Mouse (Mus musculus): ENCODE measurements around the gene Map3k9. TPM values are rescaled to one million over a fixed set of nuclear protein-coding genes. Genes with fewer than 3 reads are reported as not detected.

Map3k9 gene
- polyA plus RNA-seq, 1 experiment: 6.7 TPM

- 15% methylated on average over 8 of the region's 8 CpGs for WGBS
- Histone ChIP-seq H3K4me1 (ENCODE audit: control insufficient read depth, insufficient read depth, low read length) (peaks cover 11% of the 10 kb centered on the region), H3K4me3 (replicated peaks; ENCODE audit: extremely low read depth, low read depth, low read length) (no peak overlapping the region)
- TF ChIP-seq POLR2A (IDR thresholded peaks at IDR 0.05; ENCODE audit: borderline replicate concordance, extremely low read depth, low read depth, low read length): no peak
- no peak for TF ChIP-seq CTCF (IDR thresholded peaks at IDR 0.05; ENCODE audit: insufficient read depth, low read length)
- DNase-seq: no peak
Observed at GRCm38 (mm10) chr12:81691177-81691730, 89.7 kb downstream of the Map3k9 start.

GRCm38 (mm10) chr12:81690751-81691150, 90.2 kb downstream of the Map3k9 start:
- WGBS: 32% methylated on average over 7 of the region's 7 CpGs
- H3K4me1 ChIP-seq (ENCODE audit: control insufficient read depth, insufficient read depth, low read length): peaks cover 11% of the 10 kb centered on the region
- H3K4me3 ChIP-seq (replicated peaks; ENCODE audit: extremely low read depth, low read depth, low read length): no peak overlapping the region
- no peak for TF ChIP-seq POLR2A (IDR thresholded peaks at IDR 0.05; ENCODE audit: borderline replicate concordance, extremely low read depth, low read depth, low read length)
- no peak for TF ChIP-seq CTCF (IDR thresholded peaks at IDR 0.05; ENCODE audit: insufficient read depth, low read length)
- DNase-seq: no peak

- Histone ChIP-seq H3K4me3 (replicated peaks; ENCODE audit: extremely low read depth, low read depth, low read length) (no peak overlapping the region), H3K4me1 (ENCODE audit: control insufficient read depth, insufficient read depth, low read length) (peaks cover 11% of the 10 kb centered on the region)
- no peak for TF ChIP-seq CTCF (IDR thresholded peaks at IDR 0.05; ENCODE audit: insufficient read depth, low read length)
- TF ChIP-seq POLR2A (IDR thresholded peaks at IDR 0.05; ENCODE audit: borderline replicate concordance, extremely low read depth, low read depth, low read length): no peak
- DNase-seq: no peak
- whole genome bisulfite sequencing: 91% methylated on average over 15 of the region's 15 CpGs
Observed at GRCm38 (mm10) chr12:81690111-81690510, 90.9 kb downstream of the Map3k9 start.

DNA sequence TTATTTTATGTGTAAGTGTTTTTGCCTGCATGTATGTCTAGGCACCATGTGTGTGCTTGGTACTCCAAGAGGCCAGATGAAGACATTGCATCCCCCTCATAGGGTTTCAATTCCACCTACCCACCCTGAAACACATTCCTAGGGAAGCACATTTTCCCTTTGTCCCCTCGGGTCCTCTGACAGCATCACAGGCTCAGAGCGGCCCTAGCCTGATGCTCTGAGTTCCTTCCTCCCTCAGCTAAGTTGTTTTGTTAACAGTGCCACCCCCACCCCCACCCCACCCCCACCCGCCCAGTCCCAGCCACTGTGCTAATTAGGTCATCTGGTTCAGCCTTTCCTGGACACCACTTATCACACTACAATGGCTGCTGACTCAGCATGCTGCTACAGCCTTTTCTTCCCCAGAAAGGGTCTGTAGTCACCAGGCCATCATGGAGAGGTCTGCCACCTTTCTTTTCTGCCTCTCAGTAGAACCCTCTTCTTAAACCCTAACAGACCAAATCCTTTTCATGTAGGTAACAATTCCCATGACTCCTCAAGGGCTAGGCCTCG, 91.4 kb downstream of the Map3k9 start:
- 60% methylated on average over 4 of the region's 4 CpGs for WGBS
- no peak overlapping the region for H3K4me3 ChIP-seq (replicated peaks; ENCODE audit: extremely low read depth, low read depth, low read length)
- peaks cover 11% of the 10 kb centered on the region for H3K4me1 ChIP-seq (ENCODE audit: control insufficient read depth, insufficient read depth, low read length)
- DNase-seq: no peak
- TF ChIP-seq CTCF (IDR thresholded peaks at IDR 0.05; ENCODE audit: insufficient read depth, low read length) (no peak), POLR2A (IDR thresholded peaks at IDR 0.05; ENCODE audit: borderline replicate concordance, extremely low read depth, low read depth, low read length) (no peak)

- Histone ChIP-seq H3K4me3 (replicated peaks; ENCODE audit: extremely low read depth, low read depth, low read length) (no peak overlapping the region), H3K4me1 (ENCODE audit: control insufficient read depth, insufficient read depth, low read length) (peaks cover 11% of the 10 kb centered on the region)
- 46% methylated on average over 4 of the region's 4 CpGs for WGBS
- TF ChIP-seq POLR2A (IDR thresholded peaks at IDR 0.05; ENCODE audit: borderline replicate concordance, extremely low read depth, low read depth, low read length): no peak
- no peak for TF ChIP-seq CTCF (IDR thresholded peaks at IDR 0.05; ENCODE audit: insufficient read depth, low read length)
- no peak for DNase-seq
Observed at GRCm38 (mm10) chr12:81688537-81688936, 92.4 kb downstream of the Map3k9 start.

GRCm38 (mm10) chr12:81687873-81688272, 93.1 kb downstream of the Map3k9 start:
- no peak overlapping the region for H3K4me3 ChIP-seq (replicated peaks; ENCODE audit: extremely low read depth, low read depth, low read length)
- no peak for TF ChIP-seq POLR2A (IDR thresholded peaks at IDR 0.05; ENCODE audit: borderline replicate concordance, extremely low read depth, low read depth, low read length)
- no peak for TF ChIP-seq CTCF (IDR thresholded peaks at IDR 0.05; ENCODE audit: insufficient read depth, low read length)
- peaks cover 11% of the 10 kb centered on the region for H3K4me1 ChIP-seq (ENCODE audit: control insufficient read depth, insufficient read depth, low read length)
- DNase-seq: no peak
- WGBS: 80% methylated on average over 5 of the region's 5 CpGs

GRCm38 (mm10) chr12:81686406-81687117, 94.4 kb downstream of the Map3k9 start:
- TF ChIP-seq CTCF (IDR thresholded peaks at IDR 0.05; ENCODE audit: insufficient read depth, low read length) (no peak), POLR2A (IDR thresholded peaks at IDR 0.05; ENCODE audit: borderline replicate concordance, extremely low read depth, low read depth, low read length) (no peak)
- DNase-seq: no peak
- Histone ChIP-seq H3K4me1 (ENCODE audit: control insufficient read depth, insufficient read depth, low read length) (peaks cover 11% of the 10 kb centered on the region), H3K4me3 (replicated peaks; ENCODE audit: extremely low read depth, low read depth, low read length) (no peak overlapping the region)
- WGBS: 71% methylated on average over 12 of the region's 12 CpGs

DNA sequence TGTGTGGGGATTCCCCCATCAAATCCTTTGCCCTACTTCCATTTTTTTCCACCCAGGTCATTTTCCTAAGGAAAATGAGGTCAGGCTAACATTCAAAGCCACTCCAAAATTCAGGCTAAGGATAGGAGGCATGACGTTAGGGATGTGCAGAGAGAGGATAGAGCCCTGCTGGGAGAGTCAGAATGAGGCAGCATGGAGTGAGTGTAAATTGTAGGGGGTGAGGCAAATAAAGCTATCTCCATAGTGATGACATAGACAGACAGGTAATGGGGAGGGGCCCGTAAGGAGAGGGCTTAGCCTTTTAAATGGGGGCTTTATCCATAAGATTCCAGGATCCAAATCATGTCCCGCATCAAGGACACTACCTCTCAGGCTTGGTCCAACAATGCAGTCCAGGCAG, 95.0 kb downstream of the Map3k9 start:
- WGBS: 81% methylated on average over 3 of the region's 3 CpGs
- no peak for TF ChIP-seq CTCF (IDR thresholded peaks at IDR 0.05; ENCODE audit: insufficient read depth, low read length)
- TF ChIP-seq POLR2A (IDR thresholded peaks at IDR 0.05; ENCODE audit: borderline replicate concordance, extremely low read depth, low read depth, low read length): no peak
- Histone ChIP-seq H3K4me1 (ENCODE audit: control insufficient read depth, insufficient read depth, low read length) (peaks cover 7% of the 10 kb centered on the region), H3K4me3 (replicated peaks; ENCODE audit: extremely low read depth, low read depth, low read length) (no peak overlapping the region)
- no peak for DNase-seq

- 83% methylated on average over 6 of the region's 6 CpGs for WGBS
- no peak for DNase-seq
- no peaks in the 10 kb centered on the region; the same call in 1 of the 2 replicates for H3K4me1 ChIP-seq (ENCODE audit: control insufficient read depth, insufficient read depth, low read length)
- no peak overlapping the region for H3K4me3 ChIP-seq (replicated peaks; ENCODE audit: extremely low read depth, low read depth, low read length)
- TF ChIP-seq POLR2A (IDR thresholded peaks at IDR 0.05; ENCODE audit: borderline replicate concordance, extremely low read depth, low read depth, low read length) (no peak), CTCF (IDR thresholded peaks at IDR 0.05; ENCODE audit: insufficient read depth, low read length) (no peak)
Observed at GRCm38 (mm10) chr12:81684096-81684495, 96.9 kb downstream of the Map3k9 start.

GRCm38 (mm10) chr12:81683395-81683794, 97.6 kb downstream of the Map3k9 start:
- H3K4me3 ChIP-seq (replicated peaks; ENCODE audit: extremely low read depth, low read depth, low read length): no peak overlapping the region
- TF ChIP-seq CTCF (IDR thresholded peaks at IDR 0.05; ENCODE audit: insufficient read depth, low read length): no peak
- no peak for TF ChIP-seq POLR2A (IDR thresholded peaks at IDR 0.05; ENCODE audit: borderline replicate concordance, extremely low read depth, low read depth, low read length)
- H3K4me1 ChIP-seq (ENCODE audit: control insufficient read depth, insufficient read depth, low read length): no peaks in the 10 kb centered on the region
- DNase-seq: no peak
- WGBS: 60% methylated on average over 11 of the region's 11 CpGs

All from lung, adult 2 months (tissue).